Mouse (Mus musculus): ENCODE results near the gene Gm43552. TPM values are rescaled to one million over a fixed set of nuclear protein-coding genes. Genes with fewer than 3 reads are reported as not detected.
"Not testable (repeated sequence)": the region's sequence is repeated elsewhere in the genome, so short reads cannot be mapped to it uniquely, and the experiment has no call there.

The Gm43552 gene
- total RNA-seq, 4 experiments from 2014 or later = 1.4 to 6.5 TPM; not detected in 2

DNA sequence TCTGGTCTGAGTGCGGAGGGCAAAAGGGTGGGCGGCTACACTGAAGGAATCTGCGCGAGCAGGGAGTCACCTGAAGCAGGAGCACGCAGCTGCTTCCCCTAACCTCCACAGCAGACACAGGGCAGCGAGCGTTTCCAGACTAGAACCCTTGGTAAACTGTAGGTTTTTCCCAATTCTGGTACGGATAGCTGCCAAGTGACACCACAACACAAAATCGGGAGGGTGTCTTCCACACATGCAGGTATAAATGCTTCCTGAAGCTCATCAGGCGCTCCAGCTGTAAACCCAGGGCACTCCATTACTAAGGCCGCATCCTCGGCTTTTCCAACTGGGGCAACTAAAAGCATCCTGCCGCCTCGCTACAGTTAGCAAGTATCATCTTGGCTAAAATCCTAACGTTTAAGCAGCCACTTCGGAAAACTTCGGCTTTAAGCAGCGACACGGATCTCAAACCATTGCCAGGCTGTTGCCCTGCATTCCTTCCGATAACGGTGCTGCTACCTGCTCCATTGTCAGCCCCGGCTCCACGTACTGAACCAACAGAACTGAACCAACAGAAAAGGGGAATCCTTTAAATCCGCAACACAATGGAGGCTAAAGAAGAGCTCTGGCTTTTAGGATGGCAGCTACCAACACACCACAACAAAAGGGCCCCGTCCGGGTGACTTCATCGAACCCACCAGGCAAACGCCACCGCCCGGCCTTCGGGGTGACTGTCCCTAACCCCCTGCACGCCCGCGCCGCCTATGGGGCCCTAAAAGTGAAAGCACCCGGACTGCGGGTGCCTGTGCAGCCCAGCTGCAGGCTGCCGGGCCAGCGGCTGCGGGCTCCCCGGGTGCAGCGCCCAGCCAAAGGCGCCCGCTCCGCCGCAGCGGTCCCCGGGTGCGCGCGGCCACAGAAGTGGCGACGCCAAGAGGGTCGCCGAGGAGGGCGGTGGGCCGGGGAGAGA lies 592 bp downstream of the Gm43552 start:
- peak; percentile 41 to 66 for DNase-seq (ENCODE audit: low spot score in 2 of 2)

DNA sequence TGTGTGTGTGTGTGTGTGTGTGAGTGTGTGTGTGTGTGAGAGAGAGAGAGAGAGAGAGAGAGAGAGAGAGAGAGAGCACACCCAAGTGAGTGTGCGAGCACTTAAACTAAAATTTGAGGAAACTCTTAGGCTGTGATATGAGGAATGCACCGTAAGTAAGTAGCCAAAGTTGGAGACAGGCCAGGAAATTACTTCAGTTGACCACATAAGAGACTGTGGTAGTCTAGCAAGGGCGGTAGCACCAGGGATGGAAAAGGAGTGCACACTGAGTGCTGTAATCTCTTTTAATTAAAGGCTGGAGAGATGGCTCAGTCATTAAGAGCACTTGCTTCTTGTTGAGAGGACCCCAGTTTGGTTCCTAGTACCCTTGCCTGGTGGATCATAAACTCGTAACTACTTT lies 2.8 kb downstream of the Gm43552 start:
- no peak for DNase-seq (ENCODE audit: low spot score in 2 of 2)

DNA sequence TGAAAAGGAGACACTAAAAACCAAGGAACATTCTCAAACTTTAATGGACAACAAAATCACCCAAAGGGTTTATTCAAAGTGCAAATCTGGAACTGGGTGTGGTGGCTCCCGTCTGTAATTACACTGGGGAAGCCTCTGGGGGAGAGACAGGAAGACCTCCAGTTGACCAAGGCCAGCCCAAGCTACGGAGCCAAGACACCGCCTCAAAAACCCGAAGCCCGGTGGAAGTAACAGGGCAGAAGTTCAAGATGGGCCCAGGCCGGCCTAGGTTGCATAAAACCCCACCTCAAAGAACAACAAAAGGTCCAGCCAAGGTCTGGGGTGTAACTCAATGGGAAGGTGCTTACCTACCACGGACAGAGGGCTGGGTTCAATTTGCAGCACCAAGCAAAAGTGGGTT lies 3.9 kb downstream of the Gm43552 start:
- peak in 1 of 2 experiments; percentile 42 for DNase-seq (ENCODE audit: low spot score in 2 of 2)

DNA sequence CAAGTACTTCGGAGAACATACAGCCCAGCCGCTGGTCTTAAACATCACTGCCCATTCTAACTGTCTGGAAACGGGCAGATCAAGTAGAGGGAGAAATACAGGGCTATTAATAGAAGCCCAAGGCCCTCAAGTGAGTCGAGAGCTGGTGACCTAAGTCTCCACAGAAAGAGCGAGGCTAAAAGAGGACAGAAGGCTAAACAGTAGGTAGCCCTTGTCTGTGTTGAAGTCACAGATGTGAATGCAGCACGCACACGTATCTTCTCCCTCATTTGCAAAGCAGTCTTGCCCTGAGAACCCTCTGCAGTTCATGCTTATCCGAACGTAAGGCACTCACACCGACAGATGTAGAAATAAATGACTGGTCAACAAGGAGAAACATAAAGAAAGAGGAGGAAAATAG lies 5.3 kb downstream of the Gm43552 start:
- no peak for DNase-seq (ENCODE audit: low spot score in 2 of 2)

DNA sequence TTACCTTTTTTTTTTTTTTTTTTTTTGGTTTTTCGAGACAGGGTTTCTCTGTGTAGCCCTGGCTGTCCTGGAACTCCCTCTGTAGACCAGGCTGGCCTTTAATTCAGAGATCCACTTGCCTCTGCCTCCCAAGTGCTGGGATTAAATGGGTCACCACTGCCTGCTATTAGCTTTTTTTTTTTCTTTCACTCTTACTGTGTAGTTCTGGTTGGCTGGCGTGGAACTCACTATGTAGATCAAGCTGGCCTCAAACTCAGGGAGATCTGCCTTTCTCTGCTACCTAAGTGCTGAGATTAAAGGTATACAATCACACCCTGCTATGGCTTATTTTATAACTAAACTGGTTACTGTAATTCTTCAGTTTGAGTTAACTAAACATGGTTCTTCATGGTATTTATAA lies 6.1 kb downstream of the Gm43552 start:
- no peak for DNase-seq (ENCODE audit: low spot score in 2 of 2)

DNA sequence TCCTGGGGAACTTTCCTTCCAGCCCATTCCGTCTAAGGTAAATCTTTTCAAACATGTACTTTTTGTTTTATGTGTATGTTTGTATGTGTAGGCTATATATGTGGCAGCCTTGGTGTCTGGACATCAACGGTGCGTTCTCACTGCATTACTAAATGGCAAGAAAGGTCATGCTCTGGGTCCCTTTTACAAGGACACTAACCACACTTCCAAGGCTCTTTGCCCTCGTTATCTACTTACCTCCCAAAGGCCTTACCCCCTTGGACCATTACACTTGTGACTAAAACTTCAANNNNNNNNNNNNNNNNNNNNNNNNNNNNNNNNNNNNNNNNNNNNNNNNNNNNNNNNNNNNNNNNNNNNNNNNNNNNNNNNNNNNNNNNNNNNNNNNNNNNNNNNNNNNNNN lies 9.6 kb downstream of the Gm43552 start:
- DNase-seq (ENCODE audit: low spot score in 2 of 2) = no peak

DNA sequence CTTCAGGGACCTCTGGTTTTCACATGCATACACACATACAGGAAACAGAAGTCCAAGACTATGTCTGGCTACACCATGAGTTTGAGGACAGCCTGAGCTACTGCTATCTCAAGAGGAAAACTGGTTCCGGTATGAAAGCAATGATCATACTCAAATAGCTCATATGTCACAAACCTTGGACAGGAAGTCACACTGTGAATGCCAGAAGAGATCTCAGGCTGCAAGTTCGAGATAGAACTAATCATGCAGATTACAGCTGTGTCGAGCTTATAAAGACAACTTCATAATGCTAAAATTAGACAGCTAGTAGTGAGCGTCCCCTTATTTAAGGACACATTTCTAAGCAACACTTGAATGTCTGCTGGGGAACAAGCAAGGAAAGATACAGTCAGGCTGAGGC lies 12.1 kb downstream of the Gm43552 start:
- DNase-seq (ENCODE audit: low spot score in 2 of 2) = no peak

DNA sequence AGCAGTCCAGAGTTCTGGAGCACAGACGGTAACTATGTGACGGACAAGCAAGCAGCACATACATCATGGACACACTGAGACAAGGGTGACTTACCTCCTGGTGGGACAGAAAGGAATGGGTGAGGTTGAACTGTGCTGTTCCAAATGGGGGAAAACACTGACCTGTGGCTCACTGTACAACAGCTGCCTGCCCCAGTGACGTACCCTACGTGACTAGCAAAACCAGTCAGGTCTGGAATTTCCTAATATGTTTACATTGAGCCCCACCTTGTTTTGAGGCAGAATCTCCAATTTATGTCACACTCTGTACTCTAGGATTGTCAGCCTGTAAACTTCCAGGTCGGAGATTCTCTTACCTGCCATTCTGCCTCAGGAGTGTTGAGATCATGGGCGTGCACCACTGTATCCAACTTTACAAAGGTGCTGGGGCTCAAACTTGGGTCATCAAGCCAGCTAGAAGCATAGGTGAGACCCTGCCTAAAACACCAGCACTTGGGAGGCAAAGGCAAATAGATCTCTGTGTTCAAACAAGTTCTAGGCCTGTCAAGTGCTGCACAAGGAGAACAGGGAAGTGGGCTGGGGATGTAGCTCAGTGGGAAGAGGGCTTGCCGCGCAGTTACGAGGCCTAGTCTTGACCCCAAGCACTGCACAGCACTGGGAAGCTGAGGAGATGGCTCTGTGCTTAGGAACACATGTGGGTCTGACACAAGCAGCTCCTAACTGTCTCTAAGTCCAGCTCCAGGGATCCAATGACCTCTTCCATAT lies 12.8 kb downstream of the Gm43552 start:
- DNase-seq (ENCODE audit: low spot score in 2 of 2) = no peak

DNA sequence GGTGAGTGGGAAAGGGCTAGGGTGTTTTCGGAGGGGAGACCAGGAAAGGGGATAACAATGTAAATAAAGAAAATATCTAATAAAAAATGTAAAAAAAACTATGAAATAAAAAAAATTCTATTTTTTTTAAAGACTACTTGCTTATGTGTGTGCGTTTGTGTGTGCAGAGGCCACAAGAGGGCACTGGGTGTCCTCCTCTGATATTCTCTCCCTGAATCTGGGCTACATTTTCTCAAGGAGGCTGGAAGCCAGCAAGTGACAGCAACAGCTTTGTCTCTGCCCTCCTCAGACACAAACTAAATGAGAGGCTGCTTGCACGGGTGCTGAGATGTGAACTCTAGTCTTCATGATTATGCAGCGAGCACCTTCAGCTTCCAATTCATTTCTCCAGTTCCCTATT lies 14.4 kb downstream of the Gm43552 start:
- DNase-seq (ENCODE audit: low spot score in 2 of 2) = peak in 1 of 2 experiments; percentile 30

DNA sequence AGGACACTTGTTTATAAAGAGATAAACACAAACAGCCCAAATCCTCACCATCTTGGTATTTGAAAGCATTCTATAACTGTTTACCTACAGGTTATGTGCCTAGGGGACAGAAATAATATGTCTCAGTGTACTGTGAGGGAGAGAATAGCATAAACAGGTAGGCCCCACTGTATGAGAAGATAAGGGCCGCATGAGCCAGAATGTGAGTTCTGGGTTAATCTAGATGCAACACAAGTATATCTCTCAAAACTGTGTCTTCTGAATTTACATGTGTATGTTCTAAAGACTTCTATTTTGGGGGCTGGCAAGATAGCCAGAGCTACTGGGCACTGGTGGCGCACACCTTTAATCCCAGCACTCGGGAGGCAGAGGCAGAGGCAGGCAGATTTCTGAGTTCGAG lies 15.9 kb downstream of the Gm43552 start:
- DNase-seq (ENCODE audit: low spot score in 2 of 2) = not testable (repeated sequence)

DNA sequence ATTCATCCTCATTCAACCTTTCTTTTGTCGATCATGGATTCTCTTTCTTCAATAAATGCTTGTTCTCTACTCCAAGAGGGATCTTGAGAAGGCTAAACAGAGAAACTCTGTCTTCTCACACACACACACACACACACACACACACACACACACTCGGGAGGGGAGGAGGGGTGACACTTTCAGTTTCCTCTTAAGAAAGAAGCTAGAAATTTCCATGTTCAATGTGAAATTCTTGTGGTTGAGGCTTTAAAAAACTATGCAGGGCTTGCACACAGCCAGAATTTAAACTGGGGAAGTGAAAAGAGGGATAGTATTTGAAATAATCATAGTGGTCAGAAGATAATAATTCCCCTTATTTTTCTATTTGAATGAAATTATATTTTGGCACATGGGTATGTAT lies 16.8 kb downstream of the Gm43552 start:
- no peak for DNase-seq (ENCODE audit: low spot score in 2 of 2)

DNA sequence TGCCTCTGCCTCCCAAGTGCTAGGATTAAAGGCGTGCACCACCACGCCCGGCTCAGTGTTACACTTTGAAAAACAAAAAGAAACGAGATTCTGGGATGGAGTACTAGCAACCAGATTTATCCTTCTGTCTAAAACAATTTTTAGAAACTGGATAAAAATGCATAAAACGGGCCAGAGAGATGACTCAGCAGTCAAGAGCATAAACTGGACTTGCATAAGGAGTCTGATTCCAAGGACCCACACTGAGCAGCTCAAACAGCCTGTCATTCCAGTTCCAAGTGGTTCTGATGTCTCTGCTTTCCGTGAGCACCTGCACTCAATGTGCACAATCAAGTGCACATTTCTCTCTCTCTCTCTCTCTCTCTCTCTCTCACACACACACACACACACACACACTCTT lies 22.9 kb downstream of the Gm43552 start:
- no peak for DNase-seq (ENCODE audit: low spot score in 2 of 2)

DNA sequence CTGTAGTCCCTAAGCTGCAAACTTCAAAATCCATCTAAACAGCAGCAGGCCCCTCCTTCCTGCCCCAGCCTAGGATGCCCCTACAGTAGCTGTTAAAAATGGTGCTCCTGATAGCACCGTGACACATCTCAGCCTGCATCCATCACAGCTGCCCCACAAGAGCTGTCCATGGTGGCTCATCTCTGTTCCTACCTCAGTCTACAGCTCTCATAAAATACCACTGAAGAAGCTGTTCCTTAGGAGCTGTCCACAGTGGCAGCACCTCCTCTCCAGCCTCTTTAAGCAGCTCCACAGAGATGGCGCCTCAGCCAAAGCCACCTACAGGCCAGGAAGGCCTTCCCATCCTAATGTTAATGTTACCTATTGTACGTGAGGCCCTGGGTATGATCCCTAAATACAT lies 25.7 kb downstream of the Gm43552 start:
- DNase-seq (ENCODE audit: low spot score in 2 of 2) = no peak

DNA sequence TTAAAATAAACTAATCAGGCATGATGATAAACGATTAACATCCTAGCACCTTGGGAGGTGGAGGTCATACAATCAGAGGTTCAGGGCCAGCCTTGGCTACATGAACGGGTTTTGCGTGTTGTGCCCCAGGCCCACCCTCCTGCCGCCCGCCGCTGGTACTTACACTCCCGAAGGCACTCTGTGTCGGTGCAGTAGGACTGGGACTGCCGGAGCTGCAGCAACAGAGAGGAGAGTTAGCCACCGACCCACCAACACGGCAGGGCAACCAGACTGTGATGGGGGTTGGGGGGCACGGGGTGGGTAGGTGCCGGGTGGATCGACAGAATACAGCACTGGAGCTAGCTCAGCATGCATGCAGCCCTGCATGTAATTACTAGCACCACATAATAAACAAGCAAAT lies 32.3 kb downstream of the Gm43552 start:
- no peak for DNase-seq (ENCODE audit: low spot score in 2 of 2)

DNA sequence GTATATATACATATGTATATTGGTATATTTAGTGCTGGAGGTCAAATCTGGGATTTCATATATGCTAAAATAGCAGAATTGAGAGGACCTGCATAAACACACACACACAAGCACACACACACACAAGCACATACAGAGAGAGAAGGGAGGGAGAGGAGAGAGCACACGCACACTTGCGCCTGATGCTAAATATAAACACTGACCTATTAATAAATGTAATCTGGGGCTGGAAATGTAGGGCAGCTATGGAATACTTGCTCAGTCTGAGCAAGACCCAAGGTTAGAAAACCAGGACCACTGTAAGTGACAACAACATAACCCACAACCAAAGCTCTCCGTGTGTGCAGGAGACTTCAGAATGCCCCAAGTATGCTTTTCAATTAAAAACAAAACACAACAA lies 33.2 kb downstream of the Gm43552 start:
- DNase-seq (ENCODE audit: low spot score in 2 of 2) = no peak

DNA sequence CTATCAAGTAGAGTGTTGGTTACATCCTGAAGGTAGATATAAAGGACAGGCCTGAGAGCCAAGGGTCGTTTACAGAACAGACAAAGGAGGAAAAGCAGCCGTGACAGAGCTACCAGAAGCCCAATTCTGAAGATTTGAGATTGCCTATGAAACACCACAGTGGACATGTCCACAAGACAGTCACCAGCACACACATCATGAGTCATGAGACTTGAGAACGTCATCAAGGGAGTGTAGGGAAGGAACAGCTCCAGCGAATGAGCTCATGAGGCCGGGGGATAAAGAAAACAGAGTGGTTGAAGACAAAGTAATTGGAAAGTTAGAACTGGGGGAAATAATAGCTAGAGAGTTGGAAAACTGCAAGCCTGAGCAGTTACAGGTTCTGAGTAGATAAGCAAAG lies 34.8 kb downstream of the Gm43552 start:
- DNase-seq (ENCODE audit: low spot score in 2 of 2) = no peak

DNA sequence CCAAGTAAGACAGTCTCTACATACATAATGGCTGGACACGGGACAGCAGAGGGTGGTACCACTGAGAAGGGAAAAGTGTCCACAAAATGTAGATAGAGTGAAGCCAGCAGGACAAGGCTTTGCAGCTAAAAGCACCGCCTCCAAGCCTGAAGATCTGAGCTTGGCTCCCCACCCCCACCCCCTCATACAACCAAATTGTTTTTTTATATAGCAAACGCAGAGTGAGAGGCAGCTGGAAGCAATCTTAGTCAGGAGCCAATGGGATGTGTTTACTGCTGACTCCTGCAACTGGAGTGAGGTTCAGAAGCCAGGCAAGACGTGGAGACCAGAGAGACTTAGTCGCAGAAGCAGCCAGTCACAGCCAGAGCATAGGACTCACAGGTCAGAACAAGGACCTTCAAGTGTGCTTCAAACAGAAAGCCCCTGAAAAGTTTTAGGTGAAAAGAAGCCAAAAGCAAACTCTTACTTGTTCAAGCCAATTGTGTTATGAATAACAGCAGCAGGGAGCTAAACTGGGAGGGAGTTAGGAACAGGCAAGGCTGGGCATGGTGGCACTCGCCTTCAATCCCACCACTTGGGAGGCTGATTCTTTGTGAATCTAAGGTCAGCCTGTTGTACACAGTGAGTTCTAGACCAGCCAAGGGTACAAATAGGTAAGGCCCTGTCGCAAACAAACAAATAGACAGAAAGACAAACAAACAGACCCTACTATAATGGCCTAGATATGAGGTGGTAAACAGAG lies 35.4 kb downstream of the Gm43552 start:
- no peak for DNase-seq (ENCODE audit: low spot score in 2 of 2)

DNA sequence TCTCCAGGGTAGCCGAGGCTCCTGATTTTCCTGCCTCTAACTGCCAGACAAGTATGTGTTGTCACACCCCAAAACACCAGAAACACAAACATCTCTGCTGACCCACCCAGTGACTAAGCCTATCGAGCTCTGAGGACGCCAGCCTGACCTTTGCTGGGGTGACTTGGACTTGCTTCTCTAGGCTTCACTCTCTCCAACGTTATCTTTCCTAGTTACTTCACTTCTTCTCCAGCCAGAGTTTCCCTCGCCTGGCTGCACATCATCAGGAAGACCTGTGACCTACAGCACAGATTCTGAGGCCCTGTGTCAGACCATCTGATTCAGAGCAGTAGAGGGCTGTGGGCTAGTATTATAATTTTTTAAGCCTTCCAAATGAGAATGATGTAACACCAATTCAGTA lies 37.9 kb downstream of the Gm43552 start:
- peak in 1 of 2 experiments; percentile 38 for DNase-seq (ENCODE audit: low spot score in 2 of 2)

DNA sequence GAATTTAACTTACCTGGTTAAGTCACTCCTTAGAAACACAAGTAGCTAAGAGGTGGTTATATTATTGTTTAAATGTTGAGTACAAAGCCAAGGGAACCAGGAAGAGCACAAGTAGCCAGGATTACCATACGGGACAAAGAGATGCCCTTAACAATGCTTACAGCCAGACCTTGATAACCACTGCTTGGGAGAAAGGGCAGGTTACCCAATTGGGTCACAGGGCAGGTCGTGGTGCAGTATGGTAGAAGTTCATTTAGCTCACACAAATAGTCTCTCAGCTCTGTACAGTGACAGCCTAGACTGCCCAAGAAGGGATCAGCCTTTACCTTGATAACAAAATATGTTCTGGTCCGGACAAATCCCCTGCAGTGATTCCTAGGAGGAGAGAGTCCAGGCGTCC lies 43.7 kb downstream of the Gm43552 start:
- no peak for DNase-seq (ENCODE audit: low spot score in 2 of 2)

DNA sequence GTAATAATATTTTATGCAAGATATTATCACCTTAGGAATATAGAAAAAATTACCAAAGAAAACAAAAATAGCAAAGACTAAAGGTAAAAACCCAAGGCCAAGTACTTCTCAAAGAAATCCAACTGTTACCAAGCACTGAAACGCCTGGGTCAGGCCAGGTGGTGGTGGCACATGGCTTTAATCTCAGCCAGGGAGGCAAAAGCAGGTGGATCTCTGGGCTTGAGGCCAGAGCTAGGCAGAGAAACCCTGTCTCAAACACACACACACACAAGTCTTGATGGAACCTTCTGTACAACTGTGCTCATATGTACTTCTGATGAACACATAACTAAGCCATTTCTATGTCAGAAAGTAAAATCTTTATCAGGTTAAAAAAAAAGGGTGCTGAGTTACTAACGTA lies 44.8 kb downstream of the Gm43552 start:
- DNase-seq (ENCODE audit: low spot score in 2 of 2) = peak in 1 of 2 experiments; percentile 20

DNA sequence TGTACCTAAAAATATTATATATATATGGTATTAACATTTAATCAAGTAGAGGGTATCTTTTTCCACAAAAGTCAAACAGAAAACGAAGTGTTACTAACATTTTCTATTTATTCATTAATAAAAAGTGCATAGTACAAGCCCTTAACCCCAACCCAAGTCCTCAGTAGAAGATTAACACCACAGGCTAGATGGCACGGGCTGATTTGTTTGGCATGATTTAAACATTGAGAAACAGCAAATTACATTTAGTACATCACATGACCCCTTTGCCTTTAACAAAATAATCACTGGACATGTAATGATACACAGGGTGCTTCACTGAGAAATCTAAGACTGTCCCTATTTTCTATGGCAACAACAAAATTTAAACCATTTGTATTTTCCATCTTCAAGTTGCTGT lies 45.9 kb downstream of the Gm43552 start:
- DNase-seq (ENCODE audit: low spot score in 2 of 2) = no peak

DNA sequence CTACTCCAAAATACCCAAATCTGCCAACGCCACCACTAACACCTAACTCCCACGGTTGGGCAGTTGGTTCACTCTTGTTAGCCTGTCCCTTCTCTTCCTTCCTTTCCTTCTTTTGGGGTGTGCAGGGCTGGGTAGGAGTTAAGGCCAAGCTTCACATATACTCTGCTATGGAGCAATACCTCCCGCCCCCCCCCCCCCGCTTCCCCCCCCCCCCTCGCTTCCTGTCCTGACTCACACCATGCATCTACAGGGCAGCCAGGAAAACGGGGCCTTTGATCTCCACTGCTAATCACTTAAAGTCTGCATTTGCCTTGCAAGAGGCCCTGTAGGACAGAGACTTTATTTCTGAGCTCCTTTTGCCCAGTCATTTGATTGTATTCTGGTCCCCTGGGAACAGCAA lies 47.7 kb downstream of the Gm43552 start:
- no peak for DNase-seq (ENCODE audit: low spot score in 2 of 2)
